Mouse (Mus musculus) embryonic facial prominence, embryonic 10.5 days (tissue): Measurements from ENCODE around the gene Gm8265. TPM values are rescaled to one million over a fixed set of nuclear protein-coding genes. Genes with fewer than 3 reads are reported as not detected.
"Not testable (repeated sequence)": the region's sequence is repeated elsewhere in the genome, so short reads cannot be mapped to it uniquely, and the experiment has no call there.

ENCODE experiments used
- DNase-seq: peaks from one replicate; pipeline ENCODE4 v3.0.0-alpha.2; 2017; ENCODE audit warnings: low spot score
- H3K27ac ChIP-seq: fragments of 300-500 bp; sonication (generic); replicated peaks from 2 replicates; pipeline ENCODE4 v1.5.1; 2016; ENCODE audit warnings: mild to moderate bottlenecking
- H3K27me3 ChIP-seq: fragments of 300-500 bp; sonication (generic); replicated peaks from 2 replicates; pipeline ENCODE4 v1.6.1; 2016; ENCODE audit warnings: low read depth, mild to moderate bottlenecking; ENCODE audit not compliant: poor library complexity, severe bottlenecking
- H3K36me3 ChIP-seq: fragments of 300-500 bp; sonication (generic); replicated peaks from 2 replicates; pipeline ENCODE4 v1.6.1; 2016; ENCODE audit warnings: mild to moderate bottlenecking, moderate library complexity
- H3K4me1 ChIP-seq: fragments of 300-500 bp; sonication (generic); 2 replicates; pipeline ENCODE4 v1.6.1; 2016
- H3K4me3 ChIP-seq: fragments of 300-500 bp; sonication (generic); 2 replicates; pipeline ENCODE4 v1.5.1; 2016; ENCODE audit warnings: mild to moderate bottlenecking, moderate library complexity
- H3K9me3 ChIP-seq: fragments of 300-500 bp; sonication (generic); 2 replicates; pipeline ENCODE4 v1.6.1; 2016; ENCODE audit warnings: mild to moderate bottlenecking
- WGBS: fragments of 180-500 bp; shearing (Covaris S2); methylation state at CpG from one replicate; pipeline ENCODE4 v1.1.7; 2016; 5-methylcytosine and 5-hydroxymethylcytosine counted together
- polyA plus RNA-seq: library from polyadenylated mRNA; unstranded; fragments of >200 nt; fragmentation: Nextera tagmentation; extraction: Ambion mirVana; gene quantifications from 2 replicates; pipeline ENCODE4 v1.2.1, GENCODE M21; 2016

Gm8265 gene
- polyA plus RNA-seq = not detected in 2 replicates

DNA sequence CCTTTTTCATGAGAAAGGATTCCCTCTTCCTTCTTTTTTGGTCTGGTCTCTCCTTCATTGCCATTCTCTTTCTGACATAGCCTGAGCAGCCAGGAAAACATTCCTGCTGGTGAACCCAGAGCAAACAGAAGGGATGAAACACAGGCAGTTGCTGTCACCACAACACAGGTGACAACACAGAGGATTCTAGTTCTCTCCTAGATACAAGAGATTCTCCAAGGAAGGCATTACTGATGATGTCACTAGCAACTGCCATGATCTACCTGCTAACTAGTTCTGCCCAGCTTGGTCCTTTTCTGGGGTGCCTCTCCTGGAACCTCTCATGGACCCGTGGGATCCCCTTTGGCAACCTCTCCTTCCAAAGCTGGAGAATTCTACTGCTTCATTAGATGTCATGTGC is at the start of gene Gm8265:
Gene Gm8265, minus strand, starts transcription at position 101 of the 400 bp plus-strand sequence.
- not testable (repeated sequence) for DNase-seq, H3K36me3 ChIP-seq, H3K27me3 ChIP-seq, H3K9me3 ChIP-seq, H3K4me3 ChIP-seq, H3K4me1 ChIP-seq, H3K27ac ChIP-seq
- WGBS = no CpG with 5 or more reads among the region's 1 CpGs

Other genes with a start within 250 kb of the Gm8265 start
- gene Gm3500, start 244.0 kb downstream of the Gm8265 start, polyA plus RNA-seq = 0.22 TPM in 1 of 2 replicates, not detected in the other
- 0.58 and 1.2 TPM in 2 replicates for gene Gm3194, start 177.6 kb downstream of the Gm8265 start, polyA plus RNA-seq
- gene Gm8246, start 155.2 kb downstream of the Gm8265 start, polyA plus RNA-seq = not detected in 2 replicates
- gene Gm3187, start 148.8 kb downstream of the Gm8265 start, polyA plus RNA-seq = not detected in 2 replicates
- 1.6 and 1.8 TPM in 2 replicates for gene Gm3488, start 131.4 kb downstream of the Gm8265 start, polyA plus RNA-seq
- not detected in 2 replicates for gene Gm3532, start 94.5 kb downstream of the Gm8265 start, polyA plus RNA-seq
- not detected in 2 replicates for gene Gm9603, start 54.4 kb upstream of the Gm8265 start, polyA plus RNA-seq
- gene Gm3373, start 108.5 kb upstream of the Gm8265 start, polyA plus RNA-seq = 0.14 TPM in 1 of 2 replicates, not detected in the other
- 0.67 and 1.2 TPM in 2 replicates for gene Gm3383, start 175.0 kb upstream of the Gm8265 start, polyA plus RNA-seq
- gene Gm3424, start 197.3 kb upstream of the Gm8265 start, polyA plus RNA-seq = not detected in 2 replicates
- gene Gm8237, start 247.4 kb upstream of the Gm8265 start, polyA plus RNA-seq = 0.19 and 0.45 TPM in 2 replicates